Mouse (Mus musculus) kidney, adult 2 months (tissue): ENCODE results near the gene Bbc3.

Experiments
- CTCF ChIP-seq: fragments of 200-500 bp; conservative IDR thresholded peaks from 2 replicates; pipeline ENCODE4 v1.5.1; 2011; ENCODE audit warnings: low read depth, mild to moderate bottlenecking, control low read depth, low read length, moderate library complexity, mixed read lengths; ENCODE audit not compliant: insufficient read depth, insufficient read length
- POLR2A ChIP-seq: fragments of 200-500 bp; IDR thresholded peaks from one replicate; pipeline ENCODE4 v1.6.1; 2011; ENCODE audit warnings: low read depth, low read length, control low read depth

DNA sequence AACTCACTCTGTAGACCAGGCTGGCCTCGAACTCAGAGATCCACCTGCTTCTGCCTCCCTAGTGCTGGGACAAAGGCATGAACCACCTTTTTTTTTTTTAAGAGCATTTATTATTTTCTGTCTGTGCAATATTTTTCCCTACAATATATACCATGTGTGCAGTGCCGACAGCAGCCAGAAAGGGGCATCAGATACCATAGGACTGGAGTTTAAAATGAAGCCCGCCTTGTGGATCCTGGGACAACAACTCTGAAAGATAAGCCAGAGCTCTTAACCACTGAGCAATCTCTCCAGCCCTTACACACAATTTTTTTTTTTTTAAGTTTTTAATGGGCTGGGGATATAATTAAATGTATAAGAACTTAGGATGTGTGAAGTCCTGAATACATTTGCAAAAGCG, 13.8 kb upstream of the Bbc3 start:
- TF ChIP-seq POLR2A: no peak
- peak; percentile 39 for TF ChIP-seq CTCF
